Mouse (Mus musculus): Measurements from ENCODE around the gene Elob.

GRCm38 (mm10) chr17:23862926-23863325 lies 34.0 kb upstream of the Elob start:
- TF ChIP-seq CTCF (IDR thresholded peaks at IDR 0.05; ENCODE audit: extremely low read depth, insufficient read depth, insufficient read length, insufficient replicate concordance), result no peak
- TF ChIP-seq POLR2A (IDR thresholded peaks at IDR 0.05; ENCODE audit: low read depth, low read length), result no peak

All from spleen, adult 2 months (tissue).